ENCODE assay signal across 18 mouse cellular contexts in the genomic region with DNA sequence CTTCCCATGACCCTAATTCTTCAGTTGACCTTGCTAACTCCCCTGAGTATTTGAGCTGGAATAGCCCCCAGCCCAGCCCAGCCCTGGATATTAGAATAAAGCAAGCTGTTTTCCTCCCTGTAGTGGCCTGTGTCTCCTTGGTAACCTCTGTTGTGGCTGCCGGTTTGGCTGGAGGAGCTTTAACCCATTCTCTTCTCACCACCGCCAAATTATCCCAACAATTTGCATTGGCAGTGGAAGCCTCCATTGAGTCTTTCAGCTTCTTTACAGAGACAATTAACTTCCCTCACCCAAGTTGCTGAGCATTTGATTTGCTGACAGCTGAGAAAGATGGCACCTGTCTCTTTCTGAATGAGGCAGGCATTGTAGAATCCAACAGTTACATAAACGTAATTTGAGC. TPM values are rescaled to one million over a fixed set of nuclear protein-coding genes. Genes with fewer than 3 reads are reported as not detected.
DNase-seq lines count a peak whose midpoint lies in the region; ATAC-seq and TF ChIP-seq lines count a peak whose summit lies in the region.
"Not testable (repeated sequence)": the region's sequence is repeated elsewhere in the genome, so short reads cannot be mapped to it uniquely, and the experiment has no call there.
"Had no signal": no experiment of that assay in that cellular context is flagged by ENCODE, and none has a peak within 500 bp of the region (broad histone marks: within the 10 kb centered on the region; RNA-seq: fewer than 3 reads in every experiment).

No protein-coding gene starts in this region.

- not testable (repeated sequence) for H3K27ac ChIP-seq in forebrain, embryonic 12.5 days; hindbrain, embryonic 11.5 days (ENCODE audit: low read depth, low read length); midbrain, postnatal 0 days (ENCODE audit: low read depth, low read length)

- H3K27me3 ChIP-seq in forebrain, embryonic 12.5 days; hindbrain, embryonic 11.5 days (ENCODE audit: control insufficient read depth, insufficient read depth, low read length); midbrain, postnatal 0 days (ENCODE audit: insufficient read depth, low read length): not testable (repeated sequence)

- not testable (repeated sequence) for H3K9me3 ChIP-seq in forebrain, embryonic 12.5 days; hindbrain, embryonic 11.5 days (ENCODE audit: control insufficient read depth, low read length); midbrain, postnatal 0 days (ENCODE audit: low read length)

- H3K4me1 ChIP-seq in forebrain, embryonic 12.5 days, result peaks cover 13% of the 10 kb centered on the region
- not testable (repeated sequence) for H3K4me1 ChIP-seq in hindbrain, embryonic 11.5 days (replicated peaks; ENCODE audit: control insufficient read depth, insufficient read depth, low read length); midbrain, postnatal 0 days (ENCODE audit: insufficient read depth, low read length)

- not testable (repeated sequence) for H3K36me3 ChIP-seq in forebrain, embryonic 12.5 days (replicated peaks); hindbrain, embryonic 11.5 days (ENCODE audit: control insufficient read depth, insufficient read depth, low read length); midbrain, postnatal 0 days (ENCODE audit: insufficient read depth, low read length)

- TF ChIP-seq CTCF in midbrain, postnatal 0 days (IDR thresholded peaks at IDR 0.05), result not testable (repeated sequence)

- H3K9ac ChIP-seq in forebrain, embryonic 12.5 days; hindbrain, embryonic 11.5 days (ENCODE audit: low read depth, low read length); midbrain, postnatal 0 days (replicated peaks; ENCODE audit: low read length, poor library complexity, severe bottlenecking): not testable (repeated sequence)

- not testable (repeated sequence) for H3K4me2 ChIP-seq in forebrain, embryonic 12.5 days; hindbrain, embryonic 11.5 days (replicated peaks; ENCODE audit: low read depth, low read length); midbrain, postnatal 0 days (ENCODE audit: low read depth, low read length, poor library complexity, severe bottlenecking)

- H3K4me3 ChIP-seq in forebrain, embryonic 12.5 days (replicated peaks); hindbrain, embryonic 11.5 days (ENCODE audit: low read depth, low read length); midbrain, postnatal 0 days (ENCODE audit: low read depth, low read length): not testable (repeated sequence)

- WGBS in forebrain, embryonic 12.5 days, result 2% methylated on average over 3 of the region's 3 CpGs
- 8% methylated on average over 3 of the region's 3 CpGs for WGBS in hindbrain, embryonic 11.5 days
- WGBS in midbrain, postnatal 0 days, result 10% methylated on average over 3 of the region's 3 CpGs

- ATAC-seq in forebrain, embryonic 12.5 days (ENCODE audit: low FRiP score), result peak; percentile 84
- ATAC-seq in hindbrain, embryonic 11.5 days (ENCODE audit: low FRiP score), result peak; percentile 90
- not testable (repeated sequence) for ATAC-seq in midbrain, postnatal 0 days (ENCODE audit: low FRiP score)

- peak; percentile 72 for DNase-seq in embryo, embryonic 10.5 days (ENCODE audit: low spot score)
- DNase-seq in gastrocnemius, postnatal 25 days, result peak; percentile 8
- peak; percentile 48 for DNase-seq in hindbrain, embryonic 11.5 days (ENCODE audit: low spot score)
- DNase-seq in kidney, postnatal 10 days, result peak; percentile 7
- peak; percentile 37 for DNase-seq in mesoderm, embryonic 11.5 days (ENCODE audit: low read depth, low spot score)
- peak; percentile 48 for DNase-seq in midbrain, postnatal 0 days (ENCODE audit: low spot score)
- peak; percentile 2 for DNase-seq in retina, postnatal 7 days (ENCODE audit: low read depth, low spot score)

RNA-seq across cellular contexts. Expression of gene Gm45711, which starts 8.3 kb away (rescaled TPM):
- polyA plus RNA-seq in forebrain, embryonic 12.5 days (2016; fragmentation: Nextera tagmentation; extraction: Ambion mirVana), result not detected in 2 replicates
- not detected for total RNA-seq in gastrocnemius, postnatal 25 days (2021)
- polyA plus RNA-seq in hindbrain, embryonic 11.5 days (2014; fragmentation: Nextera tagmentation; extraction: Ambion mirVana), result not detected in 2 replicates
- not detected in 2 replicates for total RNA-seq in midbrain, postnatal 0 days (2014; rRNA removed)
- not detected in 2 replicates for polyA plus RNA-seq in midbrain, postnatal 0 days (2015; fragmentation: Nextera tagmentation; extraction: Ambion mirVana)
- total RNA-seq: adrenal gland, postnatal 25 days; granulocyte monocyte progenitor cell, adult 5-6 weeks; left cerebral cortex, postnatal 36 days; monocyte, adult 5-6 weeks; neutrophil, adult 5-6 weeks had no signal
- polyA plus RNA-seq: heart, embryonic 14.5 days; inflammation-experienced regulatory T-cells, adult 6 months; liver, embryonic 11.5 days; lung, adult 2 months; stomach, embryonic 14.5 days had no signal

RNA-seq across cellular contexts. Expression of gene Cmtm1, which starts 8.4 kb away (rescaled TPM):
- polyA plus RNA-seq in forebrain, embryonic 12.5 days (2016; fragmentation: Nextera tagmentation; extraction: Ambion mirVana), result not detected in 2 replicates
- total RNA-seq in gastrocnemius, postnatal 25 days (2021), result not detected
- polyA plus RNA-seq in hindbrain, embryonic 11.5 days (2014; fragmentation: Nextera tagmentation; extraction: Ambion mirVana), result not detected in 2 replicates
- not detected in 2 replicates for total RNA-seq in midbrain, postnatal 0 days (2014; rRNA removed)
- polyA plus RNA-seq in midbrain, postnatal 0 days (2015; fragmentation: Nextera tagmentation; extraction: Ambion mirVana), result not detected in 2 replicates
- total RNA-seq: granulocyte monocyte progenitor cell, adult 5-6 weeks; left cerebral cortex, postnatal 36 days; monocyte, adult 5-6 weeks; neutrophil, adult 5-6 weeks had no signal
- polyA plus RNA-seq: heart, embryonic 14.5 days; inflammation-experienced regulatory T-cells, adult 6 months; liver, embryonic 11.5 days; lung, adult 2 months; stomach, embryonic 14.5 days had no signal

RNA-seq across cellular contexts. Expression of gene Cmtm2a, which starts 8.6 kb away (rescaled TPM):
- polyA plus RNA-seq in forebrain, embryonic 12.5 days (2016; fragmentation: Nextera tagmentation; extraction: Ambion mirVana), result not detected in 2 replicates
- not detected for total RNA-seq in gastrocnemius, postnatal 25 days (2021)
- polyA plus RNA-seq in hindbrain, embryonic 11.5 days (2014; fragmentation: Nextera tagmentation; extraction: Ambion mirVana), result not detected in 2 replicates
- total RNA-seq in midbrain, postnatal 0 days (2014; rRNA removed), result not detected in 2 replicates
- polyA plus RNA-seq in midbrain, postnatal 0 days (2015; fragmentation: Nextera tagmentation; extraction: Ambion mirVana), result not detected in 2 replicates
- total RNA-seq: granulocyte monocyte progenitor cell, adult 5-6 weeks; left cerebral cortex, postnatal 36 days; monocyte, adult 5-6 weeks; neutrophil, adult 5-6 weeks had no signal
- polyA plus RNA-seq: heart, embryonic 14.5 days; inflammation-experienced regulatory T-cells, adult 6 months; liver, embryonic 11.5 days; lung, adult 2 months; stomach, embryonic 14.5 days had no signal

RNA-seq across cellular contexts. Expression of gene Gm11020, which starts 19.8 kb away (rescaled TPM):
- not detected in 2 replicates for polyA plus RNA-seq in forebrain, embryonic 12.5 days (2016; fragmentation: Nextera tagmentation; extraction: Ambion mirVana)
- total RNA-seq in gastrocnemius, postnatal 25 days (2021), result not detected
- polyA plus RNA-seq in hindbrain, embryonic 11.5 days (2014; fragmentation: Nextera tagmentation; extraction: Ambion mirVana), result not detected in 2 replicates
- not detected in 2 replicates for total RNA-seq in midbrain, postnatal 0 days (2014; rRNA removed)
- not detected in 2 replicates for polyA plus RNA-seq in midbrain, postnatal 0 days (2015; fragmentation: Nextera tagmentation; extraction: Ambion mirVana)
- total RNA-seq: adrenal gland, postnatal 25 days; granulocyte monocyte progenitor cell, adult 5-6 weeks; left cerebral cortex, postnatal 36 days; monocyte, adult 5-6 weeks; neutrophil, adult 5-6 weeks had no signal
- polyA plus RNA-seq: heart, embryonic 14.5 days; inflammation-experienced regulatory T-cells, adult 6 months; liver, embryonic 11.5 days; lung, adult 2 months; stomach, embryonic 14.5 days had no signal

RNA-seq across cellular contexts. Expression of gene Cmtm2b, which starts 20.5 kb away (rescaled TPM):
- polyA plus RNA-seq in forebrain, embryonic 12.5 days (2016; fragmentation: Nextera tagmentation; extraction: Ambion mirVana), result not detected in 2 replicates
- total RNA-seq in gastrocnemius, postnatal 25 days (2021), result not detected
- not detected in 2 replicates for polyA plus RNA-seq in hindbrain, embryonic 11.5 days (2014; fragmentation: Nextera tagmentation; extraction: Ambion mirVana)
- not detected in 2 replicates for total RNA-seq in midbrain, postnatal 0 days (2014; rRNA removed)
- polyA plus RNA-seq in midbrain, postnatal 0 days (2015; fragmentation: Nextera tagmentation; extraction: Ambion mirVana), result not detected in 2 replicates
- total RNA-seq: adrenal gland, postnatal 25 days; granulocyte monocyte progenitor cell, adult 5-6 weeks; left cerebral cortex, postnatal 36 days; monocyte, adult 5-6 weeks; neutrophil, adult 5-6 weeks had no signal
- polyA plus RNA-seq: heart, embryonic 14.5 days; inflammation-experienced regulatory T-cells, adult 6 months; liver, embryonic 11.5 days; lung, adult 2 months; stomach, embryonic 14.5 days had no signal

Comparison
In these comparisons a context has a peak if more than half of its experiments do, and no peak if none do; other contexts are left out.
1. DNase-seq: peak in every context shown above with its lines; median percentile 72 in embryo, embryonic 10.5 days; 48 in hindbrain, embryonic 11.5 days; 48 in midbrain, postnatal 0 days; 37 in mesoderm, embryonic 11.5 days; 8 in gastrocnemius, postnatal 25 days; 7 in kidney, postnatal 10 days; 2 in retina, postnatal 7 days.